Mouse (Mus musculus) CH12.LX (cell line): ENCODE results near the gene Olfr1310.

ENCODE experiments used
- CTCF ChIP-seq, 2 experiments: IDR thresholded peaks in 1 of 2; conservative IDR thresholded peaks in 1 of 2; 2 replicates each; pipeline ENCODE4 v1.5.1; 2011 to 2012; ENCODE audit warnings: low read depth in 2 of 2, low read length in 2 of 2, improper control_type of control experiment in 1 of 2, inconsistent platforms in 1 of 2, mild to moderate bottlenecking in 1 of 2, moderate library complexity in 1 of 2
- E2F4 ChIP-seq: IDR thresholded peaks from 2 replicates; pipeline ENCODE4 v1.6.1; 2011; ENCODE audit warnings: low read depth, low read length, improper control_type of control experiment; ENCODE audit not compliant: insufficient replicate concordance
- EP300 ChIP-seq: IDR thresholded peaks from 2 replicates; pipeline ENCODE4 v1.6.1; 2011; ENCODE audit warnings: low read length, improper control_type of control experiment
- GABPA ChIP-seq: IDR thresholded peaks from 2 replicates; pipeline ENCODE4 v1.6.1; 2012; ENCODE audit warnings: low read depth, low read length, improper control_type of control experiment, inconsistent platforms; ENCODE audit not compliant: insufficient replicate concordance
- KAT2A ChIP-seq: IDR thresholded peaks from 2 replicates; pipeline ENCODE4 v1.6.1; 2012; ENCODE audit warnings: low read length, improper control_type of control experiment, inconsistent platforms; ENCODE audit not compliant: insufficient replicate concordance

DNA sequence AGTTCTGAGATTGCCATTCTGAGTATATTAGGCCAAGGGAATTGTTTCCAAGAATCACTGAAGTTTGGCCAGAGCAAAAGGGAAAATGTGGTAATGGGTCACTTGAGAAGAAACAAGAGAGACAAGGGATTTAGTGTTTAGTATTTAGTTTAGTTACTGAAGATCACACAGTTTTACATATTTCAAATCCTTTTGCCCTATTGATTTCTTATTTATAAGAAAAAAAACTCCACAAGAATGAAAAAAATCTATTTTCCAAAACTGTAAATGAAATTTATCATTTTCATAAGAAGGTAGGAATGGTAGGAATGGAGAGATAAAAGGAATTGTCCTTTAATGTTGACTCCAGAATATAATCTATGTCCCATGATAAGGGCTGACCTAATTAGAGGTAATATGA is at the start of gene Olfr1310:
- TF ChIP-seq CTCF (conservative IDR thresholded peaks at IDR 0.05 in 1 of 2, IDR thresholded peaks at IDR 0.05 in 1 of 2; ENCODE audit: low read depth in 2 of 2, low read length in 2 of 2) (no peak), E2F4 (no peak), GABPA (no peak), EP300 (no peak), KAT2A (no peak)
